Mouse (Mus musculus): ENCODE measurements around the gene Tmem156.

The Tmem156 gene

DNA sequence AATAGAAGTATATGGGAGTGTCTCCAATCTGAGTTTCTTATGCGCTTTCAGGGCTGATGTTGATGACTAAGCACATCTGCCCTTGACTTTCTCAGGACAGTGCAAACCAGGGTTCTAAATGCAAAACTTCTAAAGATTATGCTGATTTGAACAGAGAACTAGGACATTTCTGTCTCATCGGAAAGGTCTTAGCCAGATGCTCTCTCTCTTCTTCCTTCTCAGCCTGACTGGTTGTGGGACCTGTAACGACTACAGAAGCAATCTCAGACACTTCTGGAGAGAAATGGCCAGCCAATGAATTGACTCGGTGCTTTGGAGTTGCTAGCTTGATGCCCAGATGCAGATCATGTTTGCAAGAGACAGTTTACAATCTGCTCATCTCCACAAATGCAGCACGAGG lies 42.1 kb downstream of the Tmem156 start:
- no peak for DNase-seq (ENCODE audit: extremely low spot score, low read depth, low spot score)

GRCm38 (mm10) chr5:65047285-65047855 lies 44.6 kb downstream of the Tmem156 start:
- no peak for DNase-seq (ENCODE audit: extremely low spot score, low read depth, low spot score)

- DNase-seq (ENCODE audit: extremely low spot score, low read depth, low spot score) = no peak
Measured at GRCm38 (mm10) chr5:65046442-65047284, 45.3 kb downstream of the Tmem156 start.

DNA sequence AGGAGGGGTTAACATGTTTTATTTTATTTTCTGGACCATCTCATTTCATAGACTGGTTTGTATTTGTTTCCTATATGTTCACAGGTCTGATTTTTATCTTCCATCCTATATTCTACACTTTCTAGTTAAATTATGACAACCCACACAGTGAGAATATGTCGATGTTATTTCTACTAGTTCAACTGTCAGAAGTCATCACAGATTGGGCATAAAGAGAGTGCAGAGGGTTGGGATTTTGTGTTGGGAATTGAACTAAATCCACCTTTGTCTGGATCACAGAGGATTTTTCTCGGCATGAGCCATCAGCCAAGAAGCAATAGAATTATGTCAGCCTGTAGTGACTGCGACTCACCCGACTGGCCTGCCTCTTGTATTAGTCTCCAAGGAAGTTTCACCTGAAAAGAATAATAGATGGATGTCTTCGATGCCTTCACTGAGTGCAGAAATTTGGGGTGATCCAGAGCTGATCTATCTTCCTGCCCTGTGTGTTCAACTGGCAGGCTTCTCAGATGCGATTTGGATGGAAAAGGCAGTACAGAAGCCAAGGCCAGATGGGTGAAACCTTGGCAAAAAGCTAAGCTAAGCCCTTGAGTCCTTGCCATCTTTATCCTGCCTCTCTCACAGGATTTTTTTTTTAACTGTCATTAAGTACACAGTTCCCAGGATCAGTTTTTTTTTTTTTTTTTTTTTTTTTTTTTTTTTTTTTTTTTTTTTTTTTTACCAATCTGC lies 46.1 kb downstream of the Tmem156 start:
- DNase-seq (ENCODE audit: extremely low spot score, low read depth, low spot score) = no peak

DNA sequence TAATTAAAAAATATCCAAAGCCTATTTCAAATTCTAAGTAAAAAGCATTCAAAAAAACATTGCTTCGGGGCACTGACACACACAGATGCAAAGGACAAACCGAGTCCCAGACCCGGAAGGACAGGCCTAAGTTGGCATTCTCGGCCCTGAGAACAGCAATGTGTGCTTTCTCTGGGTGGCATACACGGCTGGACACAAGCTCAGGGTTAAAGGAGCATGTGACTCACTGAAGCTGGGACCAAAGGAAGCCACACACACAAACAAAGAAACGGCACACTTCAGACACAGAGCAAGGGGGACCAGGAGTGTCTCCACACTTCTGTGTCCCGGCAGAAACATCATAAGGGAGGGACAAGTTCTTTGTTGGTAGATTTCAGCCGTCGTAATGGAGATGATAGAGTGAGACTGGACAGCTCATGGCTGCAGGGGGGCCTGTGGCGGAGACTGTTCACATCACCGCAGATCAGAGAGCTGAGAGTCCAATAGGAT lies 48.5 kb downstream of the Tmem156 start:
- DNase-seq (ENCODE audit: extremely low spot score, low read depth, low spot score) = no peak

GRCm38 (mm10) chr5:65040463-65040862 lies 51.5 kb downstream of the Tmem156 start:
- DNase-seq (ENCODE audit: extremely low spot score, low read depth, low spot score) = no peak

DNA sequence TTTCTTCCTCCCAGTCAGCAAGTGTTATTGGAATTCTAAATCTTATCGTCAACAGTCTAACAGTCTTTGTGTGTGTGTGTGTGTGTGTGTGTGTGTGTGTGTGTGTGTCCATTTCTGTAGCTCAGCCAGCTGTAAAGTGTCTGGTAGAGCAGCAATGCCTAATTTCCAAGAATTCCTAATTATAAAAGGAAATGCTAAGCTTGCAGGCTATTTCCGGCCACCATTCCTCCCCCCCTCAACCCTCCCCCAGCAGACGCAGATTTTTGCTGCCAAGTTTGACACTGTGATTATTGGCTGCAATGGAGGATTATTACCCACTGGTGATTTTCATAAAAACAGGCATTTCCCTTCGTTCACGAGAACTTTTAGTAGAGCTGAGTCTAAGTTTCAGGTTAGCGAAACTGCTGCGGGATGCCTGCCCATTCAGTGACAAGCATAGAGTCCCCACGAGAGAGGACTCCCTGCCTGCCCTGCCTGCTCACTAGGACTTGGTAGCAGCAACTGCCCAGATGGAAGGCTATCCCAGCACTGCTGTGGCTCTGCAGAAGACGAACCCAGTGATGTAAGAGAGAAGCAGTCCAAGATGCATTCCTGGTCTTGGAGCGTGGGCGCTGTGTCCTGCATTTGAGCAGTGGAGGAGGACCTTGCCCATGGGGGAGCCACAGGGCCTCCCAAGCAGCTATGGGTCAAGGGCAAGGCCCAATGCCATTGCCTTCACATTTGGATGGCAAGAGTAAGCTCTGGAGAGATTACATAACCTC lies 52.9 kb downstream of the Tmem156 start:
- no peak for DNase-seq (ENCODE audit: extremely low spot score, low read depth, low spot score)

- no peak for DNase-seq (ENCODE audit: extremely low spot score, low read depth, low spot score)
Measured at GRCm38 (mm10) chr5:65038305-65038704, 53.6 kb downstream of the Tmem156 start.

- DNase-seq (ENCODE audit: extremely low spot score, low read depth, low spot score) = no peak
Measured at GRCm38 (mm10) chr5:65036597-65036996, 55.3 kb downstream of the Tmem156 start.

- DNase-seq (ENCODE audit: extremely low spot score, low read depth, low spot score) = no peak
Measured at GRCm38 (mm10) chr5:65028019-65028418, 63.9 kb downstream of the Tmem156 start.

GRCm38 (mm10) chr5:65026776-65027175 lies 65.2 kb downstream of the Tmem156 start:
- DNase-seq (ENCODE audit: extremely low spot score, low read depth, low spot score) = no peak

DNA sequence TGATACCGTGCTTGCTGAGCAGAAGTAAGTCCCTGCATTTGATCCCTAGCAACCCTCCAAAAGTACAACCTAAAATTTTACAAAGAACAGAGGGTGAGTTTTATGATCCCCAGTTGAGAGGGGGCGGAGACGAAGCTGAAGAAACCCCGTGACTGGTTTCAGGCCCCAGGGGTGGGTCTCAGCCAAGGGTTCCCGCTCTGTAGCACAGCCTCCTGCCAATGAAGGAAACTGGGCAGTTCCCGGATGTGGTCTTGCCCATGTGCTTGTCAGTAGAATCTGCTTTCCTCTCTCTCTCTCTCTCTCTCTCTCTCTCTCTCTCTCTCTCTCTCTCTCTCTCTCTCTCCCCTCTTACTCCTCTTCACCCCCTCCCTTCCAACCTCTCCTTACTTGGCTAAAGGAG lies 66.0 kb downstream of the Tmem156 start:
- DNase-seq (ENCODE audit: extremely low spot score, low read depth, low spot score) = no peak

DNA sequence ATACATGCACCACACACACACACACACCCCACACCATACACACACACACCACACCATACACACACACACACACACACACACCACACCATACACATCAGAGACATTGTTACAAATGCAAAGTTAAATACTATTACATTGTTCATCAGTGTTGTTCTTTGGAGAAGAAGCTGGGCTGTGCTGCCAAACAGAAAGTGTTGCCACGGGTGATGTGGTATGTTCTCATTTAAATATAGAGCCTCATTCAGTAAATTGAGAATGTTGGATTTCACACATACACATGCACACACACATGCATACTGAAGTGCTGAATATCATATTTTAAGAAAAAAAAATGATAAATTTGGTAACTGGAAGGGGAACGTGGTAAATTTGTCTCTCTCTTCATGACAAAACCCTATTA lies 67.3 kb downstream of the Tmem156 start:
- DNase-seq (ENCODE audit: extremely low spot score, low read depth, low spot score) = no peak

DNA sequence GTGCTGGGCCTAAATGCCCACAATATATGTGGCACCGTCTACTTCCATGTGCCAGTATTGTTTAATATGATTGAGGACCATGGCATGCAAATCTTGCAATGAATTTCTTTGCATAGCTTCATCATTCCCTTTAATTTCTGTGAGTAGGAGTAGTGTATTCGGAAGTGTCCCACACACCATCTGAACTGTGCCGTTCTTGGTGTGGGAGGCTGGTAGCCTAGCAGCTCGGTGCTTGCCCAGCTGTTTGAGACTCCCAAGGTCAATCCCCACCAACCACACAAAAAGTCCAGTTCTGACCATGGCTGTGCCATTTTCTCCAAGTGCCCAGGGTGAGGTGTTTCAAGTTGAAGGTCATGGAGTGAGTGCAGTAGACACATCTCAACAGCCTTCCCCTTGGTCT lies 69.9 kb downstream of the Tmem156 start:
- DNase-seq (ENCODE audit: extremely low spot score, low read depth, low spot score) = no peak

- DNase-seq (ENCODE audit: extremely low spot score, low read depth, low spot score) = no peak
Measured at GRCm38 (mm10) chr5:65019823-65020222, 72.1 kb downstream of the Tmem156 start.

- no peak for DNase-seq (ENCODE audit: extremely low spot score, low read depth, low spot score)
Measured at GRCm38 (mm10) chr5:65019109-65019508, 72.8 kb downstream of the Tmem156 start.

DNA sequence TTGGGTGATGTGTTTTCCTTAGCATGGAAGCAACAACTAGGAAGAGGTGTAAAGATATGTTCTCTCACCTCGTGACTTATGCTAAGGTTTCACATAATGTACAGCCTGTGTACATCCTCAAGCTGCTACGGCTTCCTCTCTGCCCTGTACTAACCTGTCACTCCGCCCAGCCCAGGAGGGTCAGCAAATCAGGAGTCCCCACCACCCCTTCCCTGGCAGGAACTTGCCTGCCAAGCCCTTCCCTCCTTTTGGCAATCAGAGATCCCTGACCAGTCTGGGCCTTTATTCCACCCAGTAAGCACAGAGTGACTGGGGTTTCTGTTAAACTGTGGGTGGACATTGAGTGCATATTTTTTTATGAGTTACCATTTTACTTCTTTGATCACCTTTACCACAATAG lies 76.4 kb downstream of the Tmem156 start:
- no peak for DNase-seq (ENCODE audit: extremely low spot score, low read depth, low spot score)

DNA sequence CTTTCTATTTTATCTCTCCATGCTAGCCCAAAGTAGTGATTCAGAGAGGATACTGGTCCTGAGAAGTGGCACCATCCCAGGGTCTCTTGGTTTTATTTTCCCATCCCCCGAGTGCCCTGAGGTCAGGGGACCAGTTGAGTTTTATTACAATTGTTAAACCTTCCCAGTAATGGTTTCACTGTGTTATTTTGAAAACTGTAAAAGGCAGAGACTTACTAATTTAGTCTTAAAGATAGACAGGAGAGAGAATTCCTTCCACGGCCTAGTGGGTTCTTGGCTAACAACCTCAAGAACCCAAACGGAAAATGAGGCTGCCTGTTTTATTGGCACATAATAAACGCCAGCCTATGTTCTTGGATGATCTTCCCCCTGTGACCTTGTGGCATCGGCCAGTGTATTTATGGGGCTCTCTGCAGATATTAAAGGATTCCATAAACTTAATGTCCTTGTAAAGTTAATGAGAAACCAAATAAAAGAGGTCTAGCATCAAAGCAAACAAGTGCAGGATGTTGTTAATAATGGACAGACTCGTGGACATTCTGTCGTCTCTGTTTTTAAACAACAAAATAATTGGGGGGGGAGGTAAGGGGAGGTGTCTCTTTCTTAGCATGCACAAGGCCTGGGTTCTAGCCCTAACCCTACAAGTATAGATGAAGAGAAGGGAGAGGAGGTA lies 79.9 kb downstream of the Tmem156 start:
- peak; percentile 33 for DNase-seq (ENCODE audit: extremely low spot score, low read depth, low spot score)

- no peak for DNase-seq (ENCODE audit: extremely low spot score, low read depth, low spot score)
Measured at GRCm38 (mm10) chr5:65006011-65006491, 85.9 kb downstream of the Tmem156 start.

GRCm38 (mm10) chr5:65005251-65005650 lies 86.7 kb downstream of the Tmem156 start:
- DNase-seq (ENCODE audit: extremely low spot score, low read depth, low spot score) = no peak

Data from hindlimb bud, embryonic 11.5 days (tissue).